Mouse (Mus musculus): ENCODE measurements around the gene Tcaf1. TPM values are rescaled to one million over a fixed set of nuclear protein-coding genes. Genes with fewer than 3 reads are reported as not detected.

Gene Tcaf1
- not detected in 2 replicates for total RNA-seq (2014; fragmentation: Nextera tagmentation)
- 0.12 and 0.33 TPM in 2 replicates for total RNA-seq (2017)
- not detected in 2 replicates for polyA plus RNA-seq (2012)

GRCm38 (mm10) chr6:42709291-42710211 lies at the start of gene Tcaf1:
Gene Tcaf1, minus strand, starts transcription at chr6:42710088.
- Histone ChIP-seq H3K9me3 (replicated peaks) (no peaks in the 10 kb centered on the region), H3K4me3 (ENCODE audit: low read depth, low read length) (no peak within 1 kb of the TSS), H3K27me3 (ENCODE audit: insufficient read depth, low read length) (peaks cover 5% of the 10 kb centered on the region; the same call in 1 of the 2 replicates), H3K36me3 (replicated peaks) (no peaks in the 10 kb centered on the region), H3K4me1 (ENCODE audit: insufficient read depth, low read depth, low read length) (no peaks in the 10 kb centered on the region)
- ATAC-seq (ENCODE audit: extremely low read depth, insufficient number of reproducible peaks, low FRiP score, poor library complexity, severe bottlenecking) = no peak
- no peak for DNase-seq (ENCODE audit: low spot score)
- TF ChIP-seq POLR2AphosphoS5 (IDR thresholded peaks at IDR 0.05; ENCODE audit: insufficient replicate concordance, low read depth, low read length) (no peak), GATA2 (IDR thresholded peaks at IDR 0.05; ENCODE audit: borderline replicate concordance, low read depth, low read length) (no peak), GATA1 (IDR thresholded peaks at IDR 0.05; ENCODE audit: borderline replicate concordance, low read length) (no peak), TAL1 (conservative IDR thresholded peaks at IDR 0.05; ENCODE audit: low read depth, low read length) (no peak), CTCF (IDR thresholded peaks at IDR 0.05; ENCODE audit: low read depth, low read length) (no peak)

GRCm38 (mm10) chr6:42756104-42756503 lies 46.2 kb upstream of the Tcaf1 start, which contains the start of gene Olfr38:
Gene Olfr38, plus strand, starts transcription at chr6:42756404.
- ATAC-seq (ENCODE audit: extremely low read depth, insufficient number of reproducible peaks, low FRiP score, poor library complexity, severe bottlenecking) (no peak), DNase-seq (ENCODE audit: low spot score) (no peak)
- Histone ChIP-seq H3K27me3 (ENCODE audit: insufficient read depth, low read length) (no peaks in the 10 kb centered on the region), H3K36me3 (replicated peaks) (no peaks in the 10 kb centered on the region), H3K9me3 (replicated peaks) (no peaks in the 10 kb centered on the region), H3K4me1 (ENCODE audit: insufficient read depth, low read depth, low read length) (no peaks in the 10 kb centered on the region), H3K4me3 (ENCODE audit: low read depth, low read length) (no peak within 1 kb of the TSS)
- TF ChIP-seq GATA1 (IDR thresholded peaks at IDR 0.05; ENCODE audit: borderline replicate concordance, low read length) (no peak), TAL1 (conservative IDR thresholded peaks at IDR 0.05; ENCODE audit: low read depth, low read length) (no peak)

GRCm38 (mm10) chr6:42747846-42748245 lies 38.0 kb upstream of the Tcaf1 start:
- H3K4me3 ChIP-seq (ENCODE audit: low read depth, low read length) = no peak overlapping the region
- no peak for ATAC-seq (ENCODE audit: extremely low read depth, insufficient number of reproducible peaks, low FRiP score, poor library complexity, severe bottlenecking)
- no peaks in the 10 kb centered on the region for H3K27me3 ChIP-seq (ENCODE audit: insufficient read depth, low read length)

GRCm38 (mm10) chr6:42742303-42742702 lies 32.4 kb upstream of the Tcaf1 start:
- Histone ChIP-seq H3K36me3 (replicated peaks) (no peaks in the 10 kb centered on the region), H3K4me1 (ENCODE audit: insufficient read depth, low read depth, low read length) (no peaks in the 10 kb centered on the region), H3K4me3 (ENCODE audit: low read depth, low read length) (no peak overlapping the region), H3K9me3 (replicated peaks) (no peaks in the 10 kb centered on the region), H3K27me3 (ENCODE audit: insufficient read depth, low read length) (no peaks in the 10 kb centered on the region)
- no peak for TF ChIP-seq GATA1 (IDR thresholded peaks at IDR 0.05; ENCODE audit: borderline replicate concordance, low read length)
- TF ChIP-seq CTCF (IDR thresholded peaks at IDR 0.05; ENCODE audit: low read depth, low read length) = no peak
- no peak for TF ChIP-seq GATA2 (IDR thresholded peaks at IDR 0.05; ENCODE audit: borderline replicate concordance, low read depth, low read length)
- TF ChIP-seq POLR2AphosphoS5 (IDR thresholded peaks at IDR 0.05; ENCODE audit: insufficient replicate concordance, low read depth, low read length) = no peak
- no peak for TF ChIP-seq TAL1 (conservative IDR thresholded peaks at IDR 0.05; ENCODE audit: low read depth, low read length)
- no peak for DNase-seq (ENCODE audit: low spot score)
- no peak for ATAC-seq (ENCODE audit: extremely low read depth, insufficient number of reproducible peaks, low FRiP score, poor library complexity, severe bottlenecking)

More at GRCm38 (mm10) chr6:42747846-42748245, 38.0 kb upstream of the Tcaf1 start:
- TF ChIP-seq GATA2 (IDR thresholded peaks at IDR 0.05; ENCODE audit: borderline replicate concordance, low read depth, low read length) = no peak
- no peak for TF ChIP-seq CTCF (IDR thresholded peaks at IDR 0.05; ENCODE audit: low read depth, low read length)
- TF ChIP-seq GATA1 (IDR thresholded peaks at IDR 0.05; ENCODE audit: borderline replicate concordance, low read length) = no peak
- TF ChIP-seq POLR2AphosphoS5 (IDR thresholded peaks at IDR 0.05; ENCODE audit: insufficient replicate concordance, low read depth, low read length) = no peak
- no peak for TF ChIP-seq TAL1 (conservative IDR thresholded peaks at IDR 0.05; ENCODE audit: low read depth, low read length)
- Histone ChIP-seq H3K4me1 (ENCODE audit: insufficient read depth, low read depth, low read length) (no peaks in the 10 kb centered on the region), H3K9me3 (replicated peaks) (no peaks in the 10 kb centered on the region), H3K36me3 (replicated peaks) (no peaks in the 10 kb centered on the region)
- DNase-seq (ENCODE audit: low spot score) = no peak

GRCm38 (mm10) chr6:42739071-42739470 lies 29.2 kb upstream of the Tcaf1 start, which contains the start of gene Olfr453:
Gene Olfr453, plus strand, starts transcription at chr6:42739371.
- H3K4me3 ChIP-seq (ENCODE audit: low read depth, low read length) = no peak within 1 kb of the TSS
- no peaks in the 10 kb centered on the region for H3K9me3 ChIP-seq (replicated peaks)
- ATAC-seq (ENCODE audit: extremely low read depth, insufficient number of reproducible peaks, low FRiP score, poor library complexity, severe bottlenecking) = no peak
- H3K27me3 ChIP-seq (ENCODE audit: insufficient read depth, low read length) = no peaks in the 10 kb centered on the region
- no peaks in the 10 kb centered on the region for H3K4me1 ChIP-seq (ENCODE audit: insufficient read depth, low read depth, low read length)
- H3K36me3 ChIP-seq (replicated peaks) = no peaks in the 10 kb centered on the region
- no peak for DNase-seq (ENCODE audit: low spot score)
- TF ChIP-seq POLR2AphosphoS5 (IDR thresholded peaks at IDR 0.05; ENCODE audit: insufficient replicate concordance, low read depth, low read length) (no peak), GATA2 (IDR thresholded peaks at IDR 0.05; ENCODE audit: borderline replicate concordance, low read depth, low read length) (no peak), GATA1 (IDR thresholded peaks at IDR 0.05; ENCODE audit: borderline replicate concordance, low read length) (no peak), CTCF (IDR thresholded peaks at IDR 0.05; ENCODE audit: low read depth, low read length) (no peak), TAL1 (conservative IDR thresholded peaks at IDR 0.05; ENCODE audit: low read depth, low read length) (no peak)

- Histone ChIP-seq H3K27me3 (ENCODE audit: insufficient read depth, low read length) (no peaks in the 10 kb centered on the region), H3K4me3 (ENCODE audit: low read depth, low read length) (no peak overlapping the region), H3K36me3 (replicated peaks) (no peaks in the 10 kb centered on the region), H3K4me1 (ENCODE audit: insufficient read depth, low read depth, low read length) (no peaks in the 10 kb centered on the region), H3K9me3 (replicated peaks) (no peaks in the 10 kb centered on the region)
- no peak for DNase-seq (ENCODE audit: low spot score)
- ATAC-seq (ENCODE audit: extremely low read depth, insufficient number of reproducible peaks, low FRiP score, poor library complexity, severe bottlenecking) = no peak
- TF ChIP-seq GATA1 (IDR thresholded peaks at IDR 0.05; ENCODE audit: borderline replicate concordance, low read length) (no peak), POLR2AphosphoS5 (IDR thresholded peaks at IDR 0.05; ENCODE audit: insufficient replicate concordance, low read depth, low read length) (no peak), CTCF (IDR thresholded peaks at IDR 0.05; ENCODE audit: low read depth, low read length) (no peak), TAL1 (conservative IDR thresholded peaks at IDR 0.05; ENCODE audit: low read depth, low read length) (no peak), GATA2 (IDR thresholded peaks at IDR 0.05; ENCODE audit: borderline replicate concordance, low read depth, low read length) (no peak)
Measured at GRCm38 (mm10) chr6:42717973-42718372, 8.1 kb upstream of the Tcaf1 start.
